Mouse (Mus musculus) lung, postnatal 14 days (tissue): ENCODE results near the gene Slc25a30.
A peak's percentile ranks its signal among the peaks of the same experiment; 100 is the strongest.
"Not testable (repeated sequence)": the region's sequence is repeated elsewhere in the genome, so short reads cannot be mapped to it uniquely, and the experiment has no call there.

Experiments used
- DNase-seq: peaks from one replicate; pipeline ENCODE4 v3.0.0; 2021

The Slc25a30 gene

GRCm38 (mm10) chr14:75786868-75787793, at the start of gene Slc25a30:
TSS of gene Slc25a30 (minus strand) at chr14:75787037.
- peak; percentile 98 for DNase-seq

DNA sequence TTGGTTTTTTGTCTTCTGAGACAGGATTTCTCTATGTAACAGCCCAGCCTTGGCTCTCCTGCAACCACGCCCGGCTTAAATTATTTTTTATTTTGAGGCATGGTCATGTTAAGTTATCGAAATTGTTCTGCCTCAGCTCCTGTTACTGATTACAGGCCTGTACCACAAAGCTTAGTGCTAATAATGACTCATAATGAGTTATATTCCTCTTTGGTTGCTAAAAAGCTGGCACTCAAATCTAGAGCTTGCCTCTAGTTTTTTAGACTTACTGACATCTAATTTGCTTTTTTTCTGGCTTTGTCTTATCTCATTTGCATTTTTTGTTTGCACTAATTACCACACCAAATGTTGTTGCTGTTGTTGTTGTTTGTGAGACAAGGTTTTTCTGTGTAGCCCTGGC, 49.7 kb upstream of the Slc25a30 start:
- no peak for DNase-seq

DNA sequence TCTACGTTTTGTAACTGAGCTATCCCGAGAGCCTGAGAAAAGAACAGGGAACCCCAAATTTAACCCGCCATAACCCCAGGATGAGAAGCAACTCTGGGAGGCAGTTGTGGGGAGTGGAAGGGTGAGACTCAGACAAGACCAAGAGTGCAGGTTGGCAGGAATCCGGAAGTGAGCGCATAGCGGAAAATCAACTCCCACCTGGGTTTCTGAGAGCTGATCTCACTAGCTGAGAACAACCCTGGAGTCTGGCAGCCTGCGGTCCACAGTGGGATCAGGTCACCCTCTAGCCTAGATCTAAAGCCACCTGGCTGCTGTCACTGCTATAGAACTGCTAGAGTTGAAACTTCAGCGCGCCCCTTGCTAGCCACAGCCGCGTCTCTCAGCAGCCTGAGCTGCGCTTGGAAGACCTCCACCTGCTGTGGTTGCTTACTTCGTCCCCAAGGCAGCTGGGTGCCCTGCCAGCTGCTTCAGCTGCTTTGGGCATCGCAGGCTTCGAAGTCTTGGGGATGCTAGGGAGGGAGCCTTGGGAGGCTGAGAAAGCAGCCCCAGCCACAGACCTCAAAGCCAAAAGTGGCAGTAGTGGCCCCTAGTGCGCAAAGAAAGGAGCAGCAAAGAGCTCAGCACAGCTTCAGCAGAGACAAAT, 48.0 kb upstream of the Slc25a30 start:
- DNase-seq: peak; percentile 77

DNA sequence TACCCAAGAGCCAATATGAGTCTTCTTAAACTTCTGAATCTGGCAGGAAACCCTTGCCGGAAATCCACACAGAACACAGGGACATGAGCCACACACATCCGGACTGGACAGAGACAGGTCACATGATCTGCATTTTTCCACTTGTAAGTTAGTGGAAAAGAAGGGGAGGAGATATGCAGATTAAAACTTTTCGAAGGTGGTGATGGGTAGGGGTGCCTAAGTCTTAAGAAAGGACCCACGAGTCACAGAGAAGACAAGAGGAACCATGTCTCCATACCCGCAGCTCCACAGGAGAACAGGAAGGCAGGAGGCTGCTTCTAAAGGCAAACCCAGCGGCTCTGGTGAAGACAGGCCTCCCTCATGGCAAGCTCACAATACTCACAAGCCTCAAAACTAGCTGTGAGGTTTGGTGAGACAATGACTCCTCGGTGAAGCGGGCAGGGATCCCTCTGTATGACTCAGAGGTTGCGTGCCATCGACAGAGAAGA, 47.5 kb upstream of the Slc25a30 start:
- peak; percentile 71 for DNase-seq

DNA sequence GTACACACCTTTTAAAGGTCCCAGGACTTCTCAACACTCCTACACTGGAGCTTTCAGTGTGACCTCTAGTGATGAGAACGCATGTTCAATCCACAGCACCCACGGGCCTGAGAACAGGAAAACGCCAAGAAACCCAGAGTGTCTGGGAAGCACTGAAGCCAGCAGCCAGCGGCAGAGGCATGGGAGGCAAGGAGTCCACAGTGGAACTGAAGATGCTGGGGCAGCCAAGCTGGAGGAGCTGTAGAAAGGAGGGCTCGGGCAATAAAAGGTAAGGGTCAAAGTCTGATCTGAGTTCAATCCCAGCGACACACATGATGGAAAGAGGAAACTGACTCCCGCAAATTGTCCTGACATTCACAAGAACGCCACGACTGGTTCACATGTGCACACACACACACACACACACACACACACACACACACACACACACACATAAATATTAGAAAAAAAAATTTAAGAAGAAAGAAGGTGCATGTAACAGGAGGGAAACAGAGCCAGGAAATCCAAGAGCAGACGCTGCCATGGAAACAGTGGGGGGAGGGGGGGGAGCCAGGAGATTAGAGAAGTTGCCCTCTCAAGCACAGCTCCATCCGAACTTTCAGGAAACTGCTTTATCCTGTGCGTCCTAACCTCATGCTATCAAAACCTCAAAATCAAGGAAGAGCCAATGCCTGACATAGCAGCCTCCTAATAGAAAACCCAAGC, 46.9 kb upstream of the Slc25a30 start:
- peak; percentile 23 for DNase-seq

GRCm38 (mm10) chr14:75832982-75833381, 46.1 kb upstream of the Slc25a30 start:
- no peak for DNase-seq

DNA sequence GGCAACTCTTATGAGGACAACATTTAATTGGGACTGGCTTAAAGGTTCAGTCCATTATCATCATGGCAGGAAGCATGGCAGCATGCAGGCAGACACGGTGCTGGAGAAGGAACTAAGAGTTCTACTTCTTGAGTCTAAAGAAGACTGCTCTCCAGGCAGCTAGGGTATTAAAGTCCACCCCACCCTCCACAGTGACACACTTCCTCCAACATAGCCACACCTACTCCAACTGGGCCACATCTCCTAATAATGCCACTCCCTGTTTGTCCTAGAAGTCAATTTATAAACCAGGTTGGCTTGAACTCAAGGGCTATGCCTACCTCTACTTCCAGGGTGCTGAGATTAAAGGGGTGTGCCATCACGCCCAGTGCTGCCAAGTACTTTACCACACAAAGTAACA, 45.2 kb upstream of the Slc25a30 start:
- no peak for DNase-seq

- DNase-seq: not testable (repeated sequence)
These were observed 43.0 kb upstream of the Slc25a30 start for GRCm38 (mm10) chr14:75829817-75830216.

- DNase-seq: peak; percentile 93
These were observed 42.3 kb upstream of the Slc25a30 start for GRCm38 (mm10) chr14:75828866-75829806.

- no peak for DNase-seq
These were observed 41.4 kb upstream of the Slc25a30 start for GRCm38 (mm10) chr14:75828221-75828620.

- DNase-seq: no peak
These were observed 40.1 kb upstream of the Slc25a30 start for GRCm38 (mm10) chr14:75826851-75827410.

DNA sequence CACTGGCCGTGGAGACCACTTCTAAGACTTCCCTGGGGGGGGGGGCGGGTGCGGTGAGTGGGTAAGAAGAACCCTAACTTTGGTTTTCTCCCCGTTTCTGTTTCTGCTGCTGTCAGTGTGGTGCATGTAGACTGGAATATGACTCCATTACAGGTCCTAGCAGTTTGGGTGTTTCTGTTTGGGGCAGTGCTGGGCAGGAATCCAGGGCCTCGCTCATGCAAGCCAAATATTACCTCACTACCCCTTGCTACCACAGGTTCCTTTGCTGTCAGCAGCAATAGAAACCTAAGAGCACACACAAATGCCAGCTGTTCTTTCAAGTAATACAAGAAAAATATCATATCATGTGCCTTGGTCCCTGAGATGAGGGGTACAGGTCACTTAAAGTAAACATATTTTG, 33.2 kb upstream of the Slc25a30 start:
- peak; percentile 40 for DNase-seq

DNA sequence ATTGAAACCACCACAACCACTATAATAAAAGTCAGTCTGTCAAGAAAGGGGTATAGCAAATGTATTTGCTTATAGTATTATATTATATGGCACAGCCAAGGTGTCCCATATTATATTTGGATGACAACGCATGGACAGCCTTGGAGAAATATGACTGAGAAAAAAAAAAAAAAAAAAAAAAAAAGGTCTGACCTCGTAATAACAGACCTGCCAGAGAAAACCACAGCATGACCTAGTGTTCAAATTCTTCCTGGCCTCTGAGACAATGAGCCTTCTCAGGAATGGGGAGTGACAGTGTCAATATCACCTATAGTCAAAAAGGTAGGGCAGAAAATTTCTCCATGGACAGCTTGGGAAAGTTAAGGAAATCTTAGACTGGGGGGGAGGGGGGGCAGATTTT, 32.5 kb upstream of the Slc25a30 start:
- no peak for DNase-seq

DNA sequence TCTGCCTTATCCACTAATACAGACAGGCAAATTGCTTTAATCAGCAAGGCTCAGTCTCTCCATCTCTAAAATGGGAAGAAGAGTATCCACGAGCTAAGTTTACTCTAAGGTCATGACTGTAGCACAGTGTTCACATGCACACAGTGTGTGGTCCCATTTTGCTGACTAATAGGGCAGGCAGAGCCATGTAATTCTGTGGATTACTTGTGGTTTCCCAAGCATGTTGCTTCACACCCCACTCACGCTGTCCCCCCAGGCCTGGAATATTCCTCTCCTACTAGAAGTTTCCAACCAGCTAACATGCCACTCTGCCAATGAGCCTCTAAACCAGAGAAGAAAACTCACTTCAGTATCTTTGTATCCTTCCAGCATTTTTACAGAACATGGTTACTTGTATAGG, 31.7 kb upstream of the Slc25a30 start:
- DNase-seq: no peak

DNA sequence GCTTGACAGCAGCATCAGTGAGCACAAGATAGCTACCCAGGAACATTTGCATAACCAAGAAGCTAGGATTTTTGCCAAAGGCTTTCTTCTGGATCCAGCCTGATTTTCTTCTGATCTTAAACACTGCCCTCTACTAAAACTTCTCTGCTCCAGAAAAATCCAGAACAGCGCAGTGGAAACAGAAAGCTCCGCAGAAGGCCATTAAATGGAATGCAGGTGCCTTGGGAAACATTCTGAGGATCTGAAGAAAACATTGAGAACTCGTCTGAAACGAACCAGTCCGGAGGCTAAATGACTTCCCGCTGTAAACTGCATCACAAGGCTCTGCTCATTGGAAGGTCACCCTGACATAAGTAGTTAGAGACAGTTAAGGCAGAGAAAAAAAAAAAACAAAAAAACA, 23.1 kb upstream of the Slc25a30 start:
- DNase-seq: no peak

DNA sequence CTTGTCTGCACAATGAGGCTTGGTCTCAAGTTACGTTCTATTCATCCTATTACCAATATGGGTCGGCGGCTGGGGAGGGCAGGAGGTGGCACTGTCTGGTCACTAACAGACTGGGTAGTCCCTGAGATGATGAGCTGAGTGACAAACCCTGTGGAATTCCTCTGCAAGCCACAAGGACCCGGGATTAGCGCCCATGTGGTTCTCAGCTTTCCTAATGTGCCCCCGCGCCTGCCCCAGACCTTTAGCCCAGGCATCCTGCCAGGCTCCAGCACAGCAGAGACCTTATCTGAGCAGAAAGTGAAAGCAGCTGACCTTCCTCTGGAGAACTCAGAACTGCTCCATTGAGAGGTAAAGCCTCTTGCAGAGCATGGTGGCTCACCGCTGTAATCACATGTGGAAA, 21.0 kb upstream of the Slc25a30 start:
- peak; percentile 23 for DNase-seq

DNA sequence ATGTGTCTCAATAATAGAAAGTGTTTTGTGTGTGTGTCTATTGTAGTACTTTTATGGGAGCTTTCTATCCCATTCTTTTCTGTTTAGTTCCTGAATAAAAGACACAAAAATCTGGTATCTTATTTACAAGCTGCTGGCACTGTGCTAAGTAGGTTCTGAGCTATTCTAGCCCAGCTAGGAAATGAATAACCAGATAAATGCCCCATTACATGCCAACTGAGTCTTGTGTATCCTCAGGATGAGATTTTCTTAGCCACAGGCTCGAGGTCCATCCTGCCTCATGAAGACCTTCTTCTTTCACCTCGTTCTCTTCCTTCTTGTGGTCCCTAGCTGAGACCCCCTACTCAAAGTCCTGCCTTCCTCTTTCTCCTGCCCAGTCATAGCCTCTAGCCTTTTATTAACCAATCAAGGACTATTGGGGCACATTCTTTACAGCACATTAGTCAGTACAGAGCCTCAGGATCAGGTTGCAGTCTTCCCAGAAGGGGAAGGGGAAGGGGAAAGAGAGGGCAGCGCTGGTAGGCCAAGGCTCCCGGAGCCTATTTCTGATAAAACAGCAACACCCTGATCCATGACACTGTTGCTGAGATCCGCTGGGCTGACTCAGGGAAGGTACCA, 11.0 kb upstream of the Slc25a30 start:
- DNase-seq: no peak

GRCm38 (mm10) chr14:75795918-75796317, 9.1 kb upstream of the Slc25a30 start:
- no peak for DNase-seq

GRCm38 (mm10) chr14:75794726-75795125, 7.9 kb upstream of the Slc25a30 start:
- no peak for DNase-seq

DNA sequence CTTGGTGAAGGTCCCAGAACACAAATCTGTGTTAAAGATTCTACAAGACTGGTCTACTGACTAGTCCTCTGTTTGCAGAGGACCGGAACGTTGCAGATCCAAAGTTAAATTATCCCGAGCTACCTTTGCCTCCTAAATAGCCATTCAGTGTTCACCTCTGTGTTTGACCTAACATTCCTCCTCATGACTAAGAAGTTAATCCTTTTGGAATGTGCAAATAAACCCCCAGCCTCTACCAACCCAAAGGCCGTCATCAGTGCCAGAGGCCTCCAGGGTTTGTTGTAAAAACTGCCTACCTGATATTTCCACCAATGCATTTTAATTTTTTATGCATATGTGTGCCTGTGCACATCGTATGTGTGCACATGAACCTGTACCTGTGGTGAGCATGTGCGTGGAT, 7.5 kb upstream of the Slc25a30 start:
- no peak for DNase-seq

- DNase-seq: no peak
These were observed 6.3 kb upstream of the Slc25a30 start for GRCm38 (mm10) chr14:75793110-75793509.
